Mouse (Mus musculus) midbrain, embryonic 12.5 days (tissue): ENCODE measurements around the gene H2afz. TPM values are rescaled to one million over a fixed set of nuclear protein-coding genes. Genes with fewer than 3 reads are reported as not detected.

Experiments
- ATAC-seq: fragments of 200-750 bp; cut with Nextera tagmentation; 2 replicates; pipeline ENCODE4 v1.8.0; 2017; ENCODE audit warnings: low read depth, moderate TSS enrichment, moderate library complexity; ENCODE audit not compliant: low FRiP score
- H3K27ac ChIP-seq: fragments of 300-500 bp; sonication (generic); replicated peaks from 2 replicates; pipeline ENCODE4 v1.5.1; 2016; ENCODE audit warnings: mild to moderate bottlenecking
- H3K27me3 ChIP-seq: fragments of 300-500 bp; sonication (generic); 2 replicates; pipeline ENCODE4 v1.6.1; 2016; ENCODE audit warnings: mild to moderate bottlenecking
- H3K36me3 ChIP-seq: fragments of 300-500 bp; sonication (generic); 2 replicates; pipeline ENCODE4 v1.6.1; 2016
- H3K4me1 ChIP-seq: fragments of 300-500 bp; sonication (generic); 2 replicates; pipeline ENCODE4 v1.6.1; 2016
- H3K4me2 ChIP-seq: fragments of 300-500 bp; sonication (generic); replicated peaks from 2 replicates; pipeline ENCODE4 v1.6.1; 2016; ENCODE audit warnings: mild to moderate bottlenecking, moderate library complexity
- H3K4me3 ChIP-seq: fragments of 300-500 bp; sonication (generic); 2 replicates; pipeline ENCODE4 v1.5.1; 2016; ENCODE audit warnings: mild to moderate bottlenecking
- H3K9ac ChIP-seq: fragments of 300-500 bp; sonication (generic); replicated peaks from 2 replicates; pipeline ENCODE4 v1.6.1; 2016; ENCODE audit warnings: mild to moderate bottlenecking, moderate library complexity
- H3K9me3 ChIP-seq: fragments of 300-500 bp; sonication (generic); 2 replicates; pipeline ENCODE4 v1.6.1; 2016; ENCODE audit warnings: mild to moderate bottlenecking
- WGBS: fragments of 180-500 bp; shearing (Covaris S2); methylation state at CpG from one replicate; pipeline ENCODE4 v1.1.7; 2016; 5-methylcytosine and 5-hydroxymethylcytosine counted together
- polyA plus RNA-seq: library from polyadenylated mRNA; unstranded; fragments of >200 nt; fragmentation: Nextera tagmentation; extraction: Ambion mirVana; gene quantifications from 2 replicates; pipeline ENCODE4 v1.2.1, GENCODE M21; 2016

H2afz gene
- polyA plus RNA-seq, 1 experiment from 2014 or later = 2,593 TPM

- Histone ChIP-seq H3K4me1 (peaks cover 23% of the 10 kb centered on the region), H3K27me3 (no peaks in the 10 kb centered on the region), H3K27ac (peak overlapping the region; percentile 99), H3K4me2 (peak overlapping the region; percentile 48), H3K9ac (peak overlapping the region; percentile 98), H3K4me3 (peak overlapping the region; percentile 90), H3K36me3 (peaks cover 5% of the 10 kb centered on the region; the same call in 1 of the 2 replicates), H3K9me3 (no peaks in the 10 kb centered on the region)
- under 1% methylated on average over 62 of the region's 74 CpGs for whole genome bisulfite sequencing
- ATAC-seq = peak; percentile 28
Measured at GRCm38 (mm10) chr3:137864988-137865982, 998 bp downstream of the H2afz start.

- 6% methylated on average over 2 of the region's 2 CpGs for WGBS
- H3K4me1 ChIP-seq = peaks cover 23% of the 10 kb centered on the region
- no peak for ATAC-seq
Measured at GRCm38 (mm10) chr3:137867133-137867436, 2.8 kb downstream of the H2afz start.

GRCm38 (mm10) chr3:137867437-137868093 is 3.3 kb downstream of the H2afz start, which contains the start of gene Dnajb14:
Gene Dnajb14, plus strand, starts transcription at chr3:137867675.
- Histone ChIP-seq H3K4me2 (peak within 1 kb of the TSS; percentile 82), H3K27me3 (no peaks in the 10 kb centered on the region), H3K27ac (peak within 1 kb of the TSS; percentile 99), H3K4me1 (peaks cover 23% of the 10 kb centered on the region), H3K9me3 (no peaks in the 10 kb centered on the region), H3K4me3 (peak within 1 kb of the TSS; percentile 76), H3K9ac (peak within 1 kb of the TSS; percentile 95), H3K36me3 (peaks cover 5% of the 10 kb centered on the region; the same call in 1 of the 2 replicates)
- under 1% methylated on average over 38 of the region's 94 CpGs for WGBS
- ATAC-seq = peak; percentile 13

More at GRCm38 (mm10) chr3:137867133-137867436, 2.8 kb downstream of the H2afz start:
- Histone ChIP-seq H3K4me2 (peak overlapping the region; percentile 82), H3K36me3 (peaks cover 5% of the 10 kb centered on the region; the same call in 1 of the 2 replicates), H3K9ac (peak overlapping the region; percentile 95), H3K9me3 (no peaks in the 10 kb centered on the region), H3K27me3 (no peaks in the 10 kb centered on the region), H3K27ac (peak overlapping the region; percentile 99), H3K4me3 (peak overlapping the region; percentile 76)

- ATAC-seq = peak; percentile 1; the same call in 1 of the 2 replicates
Measured at GRCm38 (mm10) chr3:137868094-137868913, 4.0 kb downstream of the H2afz start.

GRCm38 (mm10) chr3:137869395-137869794 is 5.1 kb downstream of the H2afz start:
- Histone ChIP-seq H3K9me3 (no peaks in the 10 kb centered on the region), H3K36me3 (peaks cover 5% of the 10 kb centered on the region; the same call in 1 of the 2 replicates), H3K27me3 (no peaks in the 10 kb centered on the region), H3K4me3 (no peak overlapping the region), H3K4me2 (no peak overlapping the region), H3K4me1 (peaks cover 20% of the 10 kb centered on the region), H3K27ac (no peak overlapping the region), H3K9ac (no peak overlapping the region)
- WGBS = 94% methylated on average over 9 of the region's 9 CpGs
- no peak for ATAC-seq

More at GRCm38 (mm10) chr3:137868094-137868913, 4.0 kb downstream of the H2afz start:
- H3K9me3 ChIP-seq = no peaks in the 10 kb centered on the region
- WGBS = 4% methylated on average over 26 of the region's 26 CpGs
- peak overlapping the region; percentile 99 for H3K27ac ChIP-seq
- peak overlapping the region; percentile 82 for H3K4me2 ChIP-seq
- H3K4me3 ChIP-seq = peak overlapping the region; percentile 76
- H3K36me3 ChIP-seq = peaks cover 5% of the 10 kb centered on the region; the same call in 1 of the 2 replicates
- H3K27me3 ChIP-seq = no peaks in the 10 kb centered on the region
- H3K4me1 ChIP-seq = peaks cover 22% of the 10 kb centered on the region
- H3K9ac ChIP-seq = peak overlapping the region; percentile 95

GRCm38 (mm10) chr3:137879313-137879712 is 15.0 kb downstream of the H2afz start:
- Histone ChIP-seq H3K9me3 (no peaks in the 10 kb centered on the region), H3K9ac (no peak overlapping the region), H3K36me3 (peaks cover 6% of the 10 kb centered on the region; the same call in 1 of the 2 replicates), H3K27ac (no peak overlapping the region), H3K4me3 (no peak overlapping the region), H3K4me1 (no peaks in the 10 kb centered on the region), H3K4me2 (no peak overlapping the region), H3K27me3 (no peaks in the 10 kb centered on the region)
- ATAC-seq = no peak
- WGBS = 84% methylated on average over 2 of the region's 3 CpGs

GRCm38 (mm10) chr3:137880109-137880748 is 15.9 kb downstream of the H2afz start:
- Histone ChIP-seq H3K27me3 (no peaks in the 10 kb centered on the region), H3K27ac (no peak overlapping the region), H3K4me3 (no peak overlapping the region), H3K9ac (no peak overlapping the region), H3K4me2 (no peak overlapping the region), H3K36me3 (peaks cover 6% of the 10 kb centered on the region; the same call in 1 of the 2 replicates), H3K4me1 (no peaks in the 10 kb centered on the region), H3K9me3 (no peaks in the 10 kb centered on the region)
- no peak for ATAC-seq
- WGBS = 81% methylated on average over 4 of the region's 4 CpGs

GRCm38 (mm10) chr3:137881093-137881492 is 16.8 kb downstream of the H2afz start:
- H3K4me1 ChIP-seq = no peaks in the 10 kb centered on the region
- no peak overlapping the region for H3K9ac ChIP-seq
- no peak for ATAC-seq
- 96% methylated on average over 5 of the region's 5 CpGs for WGBS
- H3K27me3 ChIP-seq = no peaks in the 10 kb centered on the region
- no peak overlapping the region for H3K4me3 ChIP-seq
- H3K9me3 ChIP-seq = no peaks in the 10 kb centered on the region
- H3K27ac ChIP-seq = no peak overlapping the region
- no peak overlapping the region for H3K4me2 ChIP-seq
- H3K36me3 ChIP-seq = peaks cover 6% of the 10 kb centered on the region; the same call in 1 of the 2 replicates

GRCm38 (mm10) chr3:137887961-137888360 is 23.7 kb downstream of the H2afz start:
- Histone ChIP-seq H3K27me3 (no peaks in the 10 kb centered on the region), H3K4me3 (no peak overlapping the region), H3K4me2 (no peak overlapping the region), H3K4me1 (peaks cover 8% of the 10 kb centered on the region), H3K36me3 (peaks cover 10% of the 10 kb centered on the region; the same call in 1 of the 2 replicates), H3K9me3 (0 out of 2 replicates have a peak, but pooled peaks cover 3% of the 10 kb centered on the region), H3K9ac (no peak overlapping the region), H3K27ac (no peak overlapping the region)
- WGBS = 61% methylated on average over 7 of the region's 7 CpGs
- no peak for ATAC-seq

GRCm38 (mm10) chr3:137891089-137891488 is 26.8 kb downstream of the H2afz start:
- Histone ChIP-seq H3K4me2 (no peak overlapping the region), H3K36me3 (peaks cover 21% of the 10 kb centered on the region), H3K27me3 (no peaks in the 10 kb centered on the region), H3K4me1 (peaks cover 8% of the 10 kb centered on the region), H3K9me3 (0 out of 2 replicates have a peak, but pooled peaks cover 3% of the 10 kb centered on the region), H3K4me3 (no peak overlapping the region), H3K9ac (no peak overlapping the region), H3K27ac (no peak overlapping the region)
- WGBS = 81% methylated on average over 3 of the region's 3 CpGs
- ATAC-seq = no peak

GRCm38 (mm10) chr3:137892118-137892517 is 27.8 kb downstream of the H2afz start:
- Histone ChIP-seq H3K36me3 (peaks cover 21% of the 10 kb centered on the region), H3K4me2 (no peak overlapping the region), H3K9ac (no peak overlapping the region), H3K4me3 (no peak overlapping the region), H3K9me3 (0 out of 2 replicates have a peak, but pooled peaks cover 3% of the 10 kb centered on the region), H3K4me1 (peaks cover 8% of the 10 kb centered on the region), H3K27ac (no peak overlapping the region), H3K27me3 (no peaks in the 10 kb centered on the region)
- whole genome bisulfite sequencing = 83% methylated on average over 4 of the region's 4 CpGs
- ATAC-seq = peak; percentile 30; the same call in 1 of the 2 replicates
